Mouse (Mus musculus): ENCODE results near the gene Camk2d. TPM values are rescaled to one million over a fixed set of nuclear protein-coding genes. Genes with fewer than 3 reads are reported as not detected.

The Camk2d gene
- total and polyA plus RNA-seq, 3 experiments = 66.1 to 80.4 (median 77.3) TPM

DNA sequence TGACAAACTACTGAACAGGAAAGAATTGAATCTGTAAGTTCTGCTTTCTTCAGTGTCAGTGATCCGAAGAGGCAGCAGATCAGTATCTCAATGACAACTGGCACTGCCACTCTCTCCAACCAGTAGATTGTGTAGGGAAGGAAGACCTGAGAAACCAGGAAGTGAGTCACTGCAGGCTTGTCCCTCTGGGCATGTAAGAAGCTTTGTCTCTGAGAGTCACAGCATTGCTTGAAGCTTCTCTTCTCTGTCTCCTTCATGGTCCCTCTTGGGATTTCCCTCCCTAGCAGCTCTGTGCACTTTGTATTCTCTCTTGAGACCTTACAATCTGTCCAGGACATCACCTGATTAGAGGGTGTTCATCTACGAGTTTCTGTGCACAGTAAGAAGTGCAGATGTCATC lies 233.7 kb downstream of the Camk2d start:
- H3K4me2 ChIP-seq (ENCODE audit: insufficient read depth, low read depth, poor library complexity, severe bottlenecking) = peak overlapping the region; percentile 11; the same call in 1 of the 2 replicates
- dilution Hi-C loops (cut with MboI; ENCODE audit: extremely low pct_ligation_motif_present, extremely low pct_unique_long_range_greater_than_20kb, low sequenced_read_pairs) = no loop called here
- H3K27ac ChIP-seq (ENCODE audit: insufficient read depth, low read depth) = peak overlapping the region; percentile 36
- no peaks in the 10 kb centered on the region for H3K27me3 ChIP-seq (replicated peaks)
- H3K4me1 ChIP-seq (ENCODE audit: control insufficient read depth in 1 of 2, insufficient read depth in 2 of 2) = peaks cover 14 to 67% of the 10 kb centered on the region in 2 experiments
- H3K79me2 ChIP-seq (replicated peaks; ENCODE audit: control insufficient read depth, extremely low read depth, insufficient read depth, poor library complexity, severe bottlenecking) = no peaks in the 10 kb centered on the region
- TF ChIP-seq ETS1 (conservative IDR thresholded peaks at IDR 0.05; ENCODE audit: low read depth, low read length) (peak; percentile 61), ELF1 (IDR thresholded peaks at IDR 0.05; ENCODE audit: low read depth, low read length) (peak; percentile 84), CHD2 (IDR thresholded peaks at IDR 0.05; ENCODE audit: low read length) (no peak), JUND (conservative IDR thresholded peaks at IDR 0.05; ENCODE audit: low read depth, low read length) (no peak), IRF4 (IDR thresholded peaks at IDR 0.05; ENCODE audit: low read depth, low read length) (peak; percentile 54)
- no peak overlapping the region for H3K9ac ChIP-seq (ENCODE audit: insufficient read depth, low read depth)
- in situ Hi-C loops (cut with MboI; ENCODE audit: low pct_ligation_motif_present, low pct_unique_long_range_greater_than_20kb, low sequenced_read_pairs) = no loop called here
- peaks cover 22 to 64% of the 10 kb centered on the region in 2 experiments for H3K36me3 ChIP-seq (replicated peaks in 1 of 2; ENCODE audit: control insufficient read depth in 1 of 2, insufficient read depth in 1 of 2, low read length in 1 of 2)
- no peak overlapping the region for H3K4me3 ChIP-seq (replicated peaks in 1 of 3; ENCODE audit: low read depth in 2 of 3, low read length in 2 of 3, poor library complexity in 1 of 3)
- no peaks in the 10 kb centered on the region for H3K9me3 ChIP-seq (replicated peaks; ENCODE audit: low read length)
- DNase-seq (ENCODE audit: extremely low read depth) = peak; percentile 70

DNA sequence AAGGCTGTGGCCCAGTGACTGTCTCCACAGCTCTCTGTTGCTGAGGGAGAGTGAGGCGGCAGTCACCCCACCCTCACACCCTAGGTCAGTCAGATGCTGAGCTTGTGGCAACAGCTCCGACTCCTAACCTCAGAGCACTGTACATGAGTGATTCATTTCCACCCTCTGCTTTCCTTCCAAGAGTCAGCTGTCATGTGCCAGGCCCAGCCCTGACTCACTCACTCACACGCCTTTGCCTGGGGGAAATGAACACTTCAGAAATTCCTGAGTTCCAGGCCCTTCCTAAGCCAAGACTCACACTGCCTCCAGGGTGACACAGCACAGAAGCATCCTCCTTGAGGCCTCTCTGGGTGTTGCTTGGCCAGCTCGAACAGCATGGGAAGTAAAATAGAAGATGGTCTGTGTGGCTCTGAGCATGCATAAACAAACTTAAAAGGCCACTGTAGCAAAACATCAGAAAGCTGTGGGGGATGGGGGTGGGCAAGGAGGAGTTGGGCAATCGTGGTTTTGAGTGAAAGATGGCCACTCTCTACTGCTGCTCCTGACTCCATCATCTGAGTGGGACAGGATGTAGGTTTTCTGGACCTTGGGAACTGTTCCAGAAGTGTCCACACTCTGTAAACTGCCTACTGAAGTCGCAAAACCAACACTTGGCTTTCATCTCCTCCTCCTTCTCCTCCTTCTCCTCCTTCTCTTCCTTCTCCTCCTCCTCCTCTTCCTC lies 235.5 kb downstream of the Camk2d start:
- no peak overlapping the region for H3K4me3 ChIP-seq (replicated peaks in 1 of 3; ENCODE audit: low read depth in 2 of 3, low read length in 2 of 3, poor library complexity in 1 of 3)
- H3K4me1 ChIP-seq (ENCODE audit: control insufficient read depth in 1 of 2, insufficient read depth in 2 of 2) = peaks cover 14 to 61% of the 10 kb centered on the region in 2 experiments
- DNase-seq (ENCODE audit: extremely low read depth) = no peak
- TF ChIP-seq EP300 (IDR thresholded peaks at IDR 0.05; ENCODE audit: low read length) (no peak), IRF4 (IDR thresholded peaks at IDR 0.05; ENCODE audit: low read depth, low read length) (no peak), NRF1 (IDR thresholded peaks at IDR 0.05; ENCODE audit: low read depth, low read length) (no peak), BHLHE40 (IDR thresholded peaks at IDR 0.05; ENCODE audit: low read depth, low read length) (peak; percentile 80), PAX5 (IDR thresholded peaks at IDR 0.05; ENCODE audit: low read length) (no peak), MAX (IDR thresholded peaks at IDR 0.05; ENCODE audit: low read length) (no peak), ETS1 (conservative IDR thresholded peaks at IDR 0.05; ENCODE audit: low read depth, low read length) (peak; percentile 34; the same call in 1 of the 2 replicates)
- in situ Hi-C loops (cut with MboI; ENCODE audit: low pct_ligation_motif_present, low pct_unique_long_range_greater_than_20kb, low sequenced_read_pairs) (no loop called here), dilution Hi-C loops (cut with MboI; ENCODE audit: extremely low pct_ligation_motif_present, extremely low pct_unique_long_range_greater_than_20kb, low sequenced_read_pairs) (no loop called here)
- H3K4me2 ChIP-seq (ENCODE audit: insufficient read depth, low read depth, poor library complexity, severe bottlenecking) = no peak overlapping the region
- H3K36me3 ChIP-seq (replicated peaks in 1 of 2; ENCODE audit: control insufficient read depth in 1 of 2, insufficient read depth in 1 of 2, low read length in 1 of 2) = peaks cover 25 to 71% of the 10 kb centered on the region in 2 experiments
- H3K9ac ChIP-seq (ENCODE audit: insufficient read depth, low read depth) = no peak overlapping the region
- no peak overlapping the region for H3K27ac ChIP-seq (ENCODE audit: insufficient read depth, low read depth)
- H3K27me3 ChIP-seq (replicated peaks) = no peaks in the 10 kb centered on the region
- no peaks in the 10 kb centered on the region for H3K79me2 ChIP-seq (replicated peaks; ENCODE audit: control insufficient read depth, extremely low read depth, insufficient read depth, poor library complexity, severe bottlenecking)
- no peaks in the 10 kb centered on the region for H3K9me3 ChIP-seq (replicated peaks; ENCODE audit: low read length)

DNA sequence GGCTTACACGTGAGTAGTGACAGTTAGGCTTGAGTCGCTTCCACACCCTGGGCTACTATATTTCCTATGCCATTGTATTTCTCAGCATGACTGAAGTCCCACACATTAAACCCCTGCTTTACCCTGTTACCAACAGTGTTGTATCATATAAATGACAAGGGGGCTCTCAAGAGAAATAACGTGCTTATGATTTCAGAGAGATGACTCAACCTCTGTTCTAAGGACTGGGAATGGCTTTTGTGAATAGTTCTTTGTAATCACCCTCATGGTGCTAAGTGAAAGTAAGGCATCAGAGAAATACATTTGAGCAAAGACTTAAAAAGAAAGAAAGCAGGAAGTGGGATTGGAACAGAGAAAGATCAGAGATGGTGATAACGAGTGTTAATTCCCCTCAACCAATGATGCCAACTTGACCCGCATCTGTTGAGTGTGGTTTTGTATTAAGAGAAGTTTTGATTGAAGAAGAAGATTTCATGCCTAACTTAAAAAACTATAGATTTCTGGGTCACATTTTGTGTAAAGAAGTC lies 238.6 kb downstream of the Camk2d start:
- H3K4me1 ChIP-seq (ENCODE audit: control insufficient read depth in 1 of 2, insufficient read depth in 2 of 2) = peaks cover 8 to 31% of the 10 kb centered on the region in 2 experiments; a peak in 3 of 4 replicates
- no peak for DNase-seq (ENCODE audit: extremely low read depth)
- H3K9me3 ChIP-seq (replicated peaks; ENCODE audit: low read length) = no peaks in the 10 kb centered on the region
- TF ChIP-seq NRF1 (IDR thresholded peaks at IDR 0.05; ENCODE audit: low read depth, low read length) = no peak
- no peak for TF ChIP-seq MEF2A (IDR thresholded peaks at IDR 0.05; ENCODE audit: borderline replicate concordance, low read depth, low read length)
- no peak for TF ChIP-seq POLR2AphosphoS2 (IDR thresholded peaks at IDR 0.05; ENCODE audit: low read depth, low read length)
- TF ChIP-seq RCOR1 (conservative IDR thresholded peaks at IDR 0.05; ENCODE audit: low read depth, low read length) = no peak
- TF ChIP-seq KAT2A (IDR thresholded peaks at IDR 0.05; ENCODE audit: insufficient replicate concordance, low read length) = no peak
- no peak for TF ChIP-seq MAX (IDR thresholded peaks at IDR 0.05; ENCODE audit: low read length)
- no peak for TF ChIP-seq SIN3A (IDR thresholded peaks at IDR 0.05; ENCODE audit: low read length)
- TF ChIP-seq CTCF (conservative IDR thresholded peaks at IDR 0.05 in 1 of 2, IDR thresholded peaks at IDR 0.05 in 1 of 2; ENCODE audit: low read depth in 2 of 2, low read length in 2 of 2) = no peak
- TF ChIP-seq IRF4 (IDR thresholded peaks at IDR 0.05; ENCODE audit: low read depth, low read length) = no peak
- no peak for TF ChIP-seq ZNF384 (IDR thresholded peaks at IDR 0.05; ENCODE audit: low read depth, low read length)
- no peak for TF ChIP-seq GABPA (IDR thresholded peaks at IDR 0.05; ENCODE audit: insufficient replicate concordance, low read depth, low read length)
- dilution Hi-C loops (cut with MboI; ENCODE audit: extremely low pct_ligation_motif_present, extremely low pct_unique_long_range_greater_than_20kb, low sequenced_read_pairs) (no loop called here), in situ Hi-C loops (cut with MboI; ENCODE audit: low pct_ligation_motif_present, low pct_unique_long_range_greater_than_20kb, low sequenced_read_pairs) (no loop called here)
- H3K27ac ChIP-seq (ENCODE audit: insufficient read depth, low read depth) = no peak overlapping the region
- H3K79me2 ChIP-seq (replicated peaks; ENCODE audit: control insufficient read depth, extremely low read depth, insufficient read depth, poor library complexity, severe bottlenecking) = no peaks in the 10 kb centered on the region
- no peak overlapping the region for H3K4me3 ChIP-seq (replicated peaks in 1 of 3; ENCODE audit: low read depth in 2 of 3, low read length in 2 of 3, poor library complexity in 1 of 3)
- H3K9ac ChIP-seq (ENCODE audit: insufficient read depth, low read depth) = no peak overlapping the region
- no peaks in the 10 kb centered on the region for H3K27me3 ChIP-seq (replicated peaks)
- peaks cover 36 to 74% of the 10 kb centered on the region in 2 experiments for H3K36me3 ChIP-seq (replicated peaks in 1 of 2; ENCODE audit: control insufficient read depth in 1 of 2, insufficient read depth in 1 of 2, low read length in 1 of 2)
- no peak overlapping the region for H3K4me2 ChIP-seq (ENCODE audit: insufficient read depth, low read depth, poor library complexity, severe bottlenecking)

All from CH12.LX (cell line).